Mouse (Mus musculus): ENCODE measurements around the gene Nlrc5.

- TF ChIP-seq CTCF (IDR thresholded peaks at IDR 0.05; ENCODE audit: borderline replicate concordance, control insufficient read depth, extremely low read depth, insufficient read depth, low read length, poor library complexity) (no peak), POLR2A (IDR thresholded peaks at IDR 0.05; ENCODE audit: control insufficient read depth, extremely low read depth, insufficient read depth, low read length, poor library complexity) (no peak)
These were observed 114.9 kb downstream of the Nlrc5 start for GRCm38 (mm10) chr8:94549041-94549440.

All from thymus, adult 2 months (tissue).